Mouse (Mus musculus) kidney, adult 2 months (tissue): ENCODE data around the gene Stk38l. TPM values are rescaled to one million over a fixed set of nuclear protein-coding genes. Genes with fewer than 3 reads are reported as not detected.

ENCODE experiments used
- DNase-seq: peaks from one replicate; pipeline ENCODE4 v3.0.0; 2021
- H3K27ac ChIP-seq: fragments of 200-500 bp; 2 replicates; pipeline ENCODE4 v1.5.1; 2012; ENCODE audit warnings: low read depth, low read length, control low read depth, inconsistent platforms; ENCODE audit not compliant: insufficient read depth
- H3K27me3 ChIP-seq: fragments of 200-500 bp; replicated peaks from 2 replicates; pipeline ENCODE4 v1.6.1; 2012; ENCODE audit warnings: mild to moderate bottlenecking, moderate library complexity, low read length, inconsistent platforms; ENCODE audit not compliant: control insufficient read depth, insufficient read depth
- H3K36me3 ChIP-seq: fragments of 200-500 bp; 2 replicates; pipeline ENCODE4 v1.6.1; 2012; ENCODE audit warnings: mild to moderate bottlenecking, moderate library complexity, low read length, inconsistent platforms; ENCODE audit not compliant: control insufficient read depth, insufficient read depth
- H3K4me1 ChIP-seq: fragments of 200-500 bp; 2 replicates; pipeline ENCODE4 v1.6.1; 2011; ENCODE audit warnings: low read length; ENCODE audit not compliant: control insufficient read depth, insufficient read depth
- H3K4me3 ChIP-seq: fragments of 200-500 bp; 2 replicates; pipeline ENCODE4 v1.5.1; 2011; ENCODE audit warnings: mild to moderate bottlenecking, low read depth, low read length, control low read depth; ENCODE audit not compliant: insufficient read depth
- CTCF ChIP-seq: fragments of 200-500 bp; conservative IDR thresholded peaks from 2 replicates; pipeline ENCODE4 v1.5.1; 2011; ENCODE audit warnings: low read depth, mild to moderate bottlenecking, control low read depth, low read length, moderate library complexity, mixed read lengths; ENCODE audit not compliant: insufficient read depth, insufficient read length
- POLR2A ChIP-seq: fragments of 200-500 bp; IDR thresholded peaks from one replicate; pipeline ENCODE4 v1.6.1; 2011; ENCODE audit warnings: low read depth, low read length, control low read depth
- WGBS: fragments of 180-500 bp; shearing (Covaris S2); methylation state at CpG from one replicate; pipeline ENCODE4 v1.1.7; 2018; 5-methylcytosine and 5-hydroxymethylcytosine counted together
- polyA plus RNA-seq: library from polyadenylated mRNA; depleted of rRNA; stranded (reverse); fragments of >200 nt; gene quantifications from 2 replicates; pipeline ENCODE4 v1.2.3, GENCODE M21; 2012

Gene Stk38l
- polyA plus RNA-seq, 1 experiment = 4.3 TPM

GRCm38 (mm10) chr6:146781566-146781965, 56.8 kb downstream of the Stk38l start:
- Histone ChIP-seq H3K27ac (no peak overlapping the region), H3K36me3 (no peaks in the 10 kb centered on the region; the same call in 1 of the 2 replicates), H3K27me3 (no peaks in the 10 kb centered on the region), H3K4me3 (no peak overlapping the region), H3K4me1 (no peaks in the 10 kb centered on the region)
- WGBS = 95% methylated on average over 3 of the region's 3 CpGs
- DNase-seq = no peak
- TF ChIP-seq POLR2A (no peak), CTCF (no peak)

DNA sequence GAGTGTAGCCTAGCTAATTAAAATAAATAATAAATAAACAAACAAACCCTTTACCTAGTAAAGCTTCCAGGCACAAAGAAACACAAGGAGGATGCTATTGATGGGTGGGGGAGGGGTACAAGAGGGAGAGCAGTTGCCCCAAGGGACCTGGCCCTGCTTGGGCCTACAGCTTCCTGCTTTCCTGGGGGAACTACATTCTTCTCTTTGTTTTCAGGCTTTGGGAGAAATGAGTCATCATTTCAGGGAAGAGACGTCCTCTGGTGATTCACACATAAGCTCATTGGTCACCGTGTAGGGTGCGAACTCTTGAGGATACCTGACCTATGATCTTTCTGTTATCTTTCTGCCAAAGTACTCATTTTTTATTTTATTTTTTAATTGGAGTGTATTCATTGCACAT, 68.7 kb downstream of the Stk38l start:
- no peak for DNase-seq
- no peaks in the 10 kb centered on the region for H3K4me1 ChIP-seq
- H3K4me3 ChIP-seq = no peak overlapping the region
- no peaks in the 10 kb centered on the region for H3K36me3 ChIP-seq
- no peak overlapping the region for H3K27ac ChIP-seq
- 62% methylated on average over 3 of the region's 3 CpGs for WGBS
- TF ChIP-seq CTCF (no peak), POLR2A (no peak)
- no peaks in the 10 kb centered on the region for H3K27me3 ChIP-seq

DNA sequence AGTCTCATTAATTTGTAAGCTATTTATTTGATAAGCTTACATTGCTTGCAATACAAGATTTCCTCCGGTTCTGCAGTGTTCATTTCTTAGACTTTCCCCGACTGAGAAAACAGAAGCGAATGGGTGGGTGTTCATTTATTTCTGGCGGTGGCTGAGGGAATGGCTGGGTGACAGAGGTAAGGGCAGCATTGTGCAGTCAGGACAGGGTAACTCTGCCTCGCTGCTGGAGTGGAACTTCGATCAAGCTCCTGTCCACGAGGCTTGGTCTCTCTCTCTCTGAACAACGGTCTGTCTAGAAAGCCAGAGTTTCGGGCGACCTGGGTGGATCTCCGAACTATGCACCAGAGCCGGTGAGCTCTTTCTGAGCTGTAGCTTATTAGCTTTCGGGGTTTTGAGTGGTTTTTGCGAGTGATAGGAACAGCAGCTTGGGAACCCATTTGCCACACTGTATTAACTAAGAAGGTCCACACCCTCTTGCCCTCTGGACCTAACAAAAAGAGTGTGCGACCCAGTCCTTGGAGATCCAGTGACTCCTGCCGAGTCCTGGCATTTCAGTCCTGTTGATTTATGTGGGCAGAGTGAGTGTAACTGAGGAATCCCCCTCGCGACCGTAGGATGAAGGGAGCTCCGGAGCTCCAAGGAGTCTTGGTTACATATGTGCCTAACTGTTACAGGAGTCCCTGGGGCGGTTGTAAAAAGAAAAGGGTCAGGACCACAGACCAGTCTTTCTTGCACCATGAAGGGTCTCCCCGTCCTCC, 70.5 kb downstream of the Stk38l start:
- no peaks in the 10 kb centered on the region for H3K4me1 ChIP-seq
- no peak for TF ChIP-seq POLR2A
- H3K4me3 ChIP-seq = peak overlapping the region; percentile 51
- 10% methylated on average over 22 of the region's 22 CpGs for WGBS
- no peaks in the 10 kb centered on the region for H3K27me3 ChIP-seq
- no peak overlapping the region for H3K27ac ChIP-seq
- H3K36me3 ChIP-seq = no peaks in the 10 kb centered on the region
- peak; percentile 7 for DNase-seq

GRCm38 (mm10) chr6:146795924-146796545, 71.2 kb downstream of the Stk38l start, which contains the start of gene Arntl2:
Gene Arntl2, plus strand, starts transcription at chr6:146796055.
- no peak within 1 kb of the TSS for H3K27ac ChIP-seq
- peak; percentile 75 for DNase-seq
- WGBS = 3% methylated on average over 36 of the region's 36 CpGs

GRCm38 (mm10) chr6:146797446-146797845, 72.7 kb downstream of the Stk38l start:
- no peak for DNase-seq

More at GRCm38 (mm10) chr6:146795924-146796545, 71.2 kb downstream of the Stk38l start, which contains the start of gene Arntl2:
- Histone ChIP-seq H3K27me3 (no peaks in the 10 kb centered on the region), H3K4me1 (no peaks in the 10 kb centered on the region), H3K4me3 (peak within 1 kb of the TSS; percentile 51), H3K36me3 (no peaks in the 10 kb centered on the region)
- TF ChIP-seq POLR2A (no peak), CTCF (no peak)

DNA sequence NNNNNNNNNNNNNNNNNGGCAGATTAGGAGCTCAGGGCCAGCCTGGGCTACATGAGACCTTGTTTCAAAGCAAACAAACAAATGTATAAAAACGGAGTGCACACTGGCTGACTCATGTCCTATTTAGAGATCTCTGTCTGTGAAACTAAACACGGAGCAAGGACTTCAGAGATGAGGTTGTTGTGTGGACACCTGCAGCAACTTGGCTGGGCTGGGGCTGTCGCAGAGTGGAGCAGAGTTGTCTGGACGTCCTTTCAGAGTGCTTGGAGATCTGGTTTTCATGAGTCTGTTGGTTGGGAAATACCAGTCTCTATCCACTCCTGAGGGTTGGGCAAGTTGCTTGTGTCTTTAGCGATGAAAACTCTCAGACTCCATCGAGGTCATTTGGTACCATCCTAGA, 85.2 kb downstream of the Stk38l start:
- no peak overlapping the region for H3K4me3 ChIP-seq
- H3K27me3 ChIP-seq = no peaks in the 10 kb centered on the region
- H3K36me3 ChIP-seq = no peaks in the 10 kb centered on the region
- 92% methylated on average over 6 of the region's 6 CpGs for WGBS
- TF ChIP-seq POLR2A (no peak), CTCF (no peak)
- no peaks in the 10 kb centered on the region for H3K4me1 ChIP-seq
- no peak for DNase-seq
- H3K27ac ChIP-seq = no peak overlapping the region

More at GRCm38 (mm10) chr6:146797446-146797845, 72.7 kb downstream of the Stk38l start:
- Histone ChIP-seq H3K4me3 (no peak overlapping the region), H3K27ac (no peak overlapping the region), H3K27me3 (no peaks in the 10 kb centered on the region), H3K4me1 (no peaks in the 10 kb centered on the region), H3K36me3 (no peaks in the 10 kb centered on the region)
- TF ChIP-seq POLR2A (no peak), CTCF (no peak)
- 74% methylated on average over 5 of the region's 5 CpGs for WGBS

DNA sequence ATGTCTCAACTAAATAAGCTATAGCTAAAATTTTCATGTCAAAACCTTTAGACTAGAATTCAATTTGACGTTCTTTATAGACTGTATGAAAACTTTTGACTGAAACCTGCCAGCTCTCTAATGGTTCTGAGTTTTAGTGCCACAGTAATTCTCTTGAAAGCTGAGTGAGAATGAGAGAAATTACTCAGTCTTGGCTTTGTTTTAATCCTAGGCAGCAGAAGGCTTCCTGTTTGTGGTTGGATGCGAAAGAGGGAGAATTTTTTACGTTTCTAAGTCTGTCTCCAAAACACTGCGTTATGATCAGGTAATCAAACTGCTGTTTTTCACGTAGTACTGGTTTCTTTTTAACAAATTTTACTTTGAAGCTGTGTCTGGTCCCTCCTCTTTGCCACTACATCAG, 88.2 kb downstream of the Stk38l start:
- 89% methylated on average over 5 of the region's 5 CpGs for WGBS
- no peak for TF ChIP-seq POLR2A
- TF ChIP-seq CTCF = no peak
- Histone ChIP-seq H3K4me3 (no peak overlapping the region), H3K4me1 (no peaks in the 10 kb centered on the region), H3K27ac (no peak overlapping the region), H3K27me3 (no peaks in the 10 kb centered on the region), H3K36me3 (no peaks in the 10 kb centered on the region)
- no peak for DNase-seq
